Mouse (Mus musculus) G1E-ER4 (cell line): Measurements from ENCODE around the gene Usp42. TPM values are rescaled to one million over a fixed set of nuclear protein-coding genes. Genes with fewer than 3 reads are reported as not detected.

Experiments used
- GATA1 ChIP-seq: IDR thresholded peaks from one replicate; pipeline ENCODE4 v1.8.0; 2012; ENCODE audit warnings: low read length, inconsistent platforms
- polyA plus RNA-seq: library from polyadenylated mRNA; stranded (reverse); fragments of >175 nt; gene quantifications from 2 replicates; pipeline ENCODE4 v1.2.3, GENCODE M21; 2012

Usp42 gene
- polyA plus RNA-seq, 1 experiment = 28.3 TPM

DNA sequence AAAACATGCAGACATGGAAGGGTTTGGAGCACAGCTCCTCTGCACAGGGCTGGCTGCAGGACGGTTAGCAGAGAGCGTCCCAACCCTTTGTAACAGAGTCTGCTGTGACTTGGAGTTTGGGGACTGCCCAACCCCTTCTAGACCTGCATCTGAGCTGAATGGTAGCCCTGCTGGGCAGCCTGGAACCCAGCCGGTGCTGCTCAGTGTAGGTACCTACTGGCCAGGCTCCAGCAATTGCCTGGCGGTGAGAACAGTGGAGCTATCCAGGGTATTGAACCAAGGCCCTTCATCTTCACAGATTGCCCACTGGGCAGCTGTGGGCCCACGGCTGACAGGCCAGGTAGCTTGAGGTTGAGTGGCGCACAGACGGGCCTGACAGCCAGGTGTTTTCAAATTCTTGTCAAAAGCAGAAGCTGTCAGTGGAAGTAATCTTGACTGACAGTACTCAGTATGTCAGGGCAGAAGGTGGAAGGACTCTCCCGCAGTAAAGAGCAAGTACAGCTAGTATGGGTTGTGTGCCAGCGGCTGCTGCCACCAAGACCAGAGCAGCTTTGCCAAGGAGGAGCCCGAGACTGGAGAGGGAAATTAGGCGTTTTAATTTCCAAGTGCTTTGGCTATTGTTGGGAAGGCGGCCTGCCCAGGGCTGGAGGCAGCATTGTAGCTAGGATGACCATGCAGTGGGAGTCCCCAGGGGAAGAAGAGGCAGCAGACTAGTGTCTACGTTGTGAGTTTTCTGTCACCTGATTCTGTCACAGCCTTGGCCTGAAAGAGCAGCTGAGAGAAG, 27.0 kb downstream of the Usp42 start:
- no peak for TF ChIP-seq GATA1

DNA sequence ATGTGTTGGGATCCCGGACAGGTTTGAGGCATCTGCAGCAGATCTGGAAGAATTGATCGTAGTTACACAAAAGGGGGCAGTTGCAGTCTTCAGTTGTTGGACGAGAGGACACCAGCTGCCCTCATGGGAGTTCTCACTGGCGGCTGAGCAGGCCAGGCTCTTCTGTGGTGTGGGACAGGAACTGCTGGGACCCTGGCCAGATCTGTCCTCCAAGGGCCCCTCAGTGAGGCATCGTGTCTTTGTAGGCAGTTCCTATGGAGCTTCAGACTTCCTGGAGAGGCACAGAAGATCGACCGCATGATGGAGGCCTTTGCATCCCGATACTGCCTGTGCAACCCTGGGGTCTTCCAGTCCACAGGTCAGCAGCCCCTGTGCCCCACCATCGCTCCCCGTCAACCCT, 31.0 kb downstream of the Usp42 start:
- no peak for TF ChIP-seq GATA1

DNA sequence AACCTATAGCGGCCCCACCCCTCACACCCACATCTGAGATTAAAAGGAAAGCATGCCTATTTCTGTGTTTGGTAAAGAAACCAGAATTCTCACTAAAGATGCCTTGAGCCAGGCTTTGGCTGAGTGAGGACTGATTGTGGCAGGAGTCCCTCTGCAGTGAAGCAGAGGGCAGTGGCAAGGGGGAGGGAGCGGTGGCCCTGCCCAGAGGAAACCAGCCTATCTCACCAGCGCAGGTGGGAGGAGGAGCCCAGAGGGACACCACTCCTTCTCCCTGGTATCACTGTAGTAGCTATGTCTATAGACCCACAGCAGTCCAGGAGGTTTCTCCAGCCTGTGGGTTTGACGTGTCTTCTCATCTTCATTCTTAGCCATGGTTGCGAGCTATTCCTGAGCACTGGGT, 31.8 kb downstream of the Usp42 start:
- TF ChIP-seq GATA1 = no peak

DNA sequence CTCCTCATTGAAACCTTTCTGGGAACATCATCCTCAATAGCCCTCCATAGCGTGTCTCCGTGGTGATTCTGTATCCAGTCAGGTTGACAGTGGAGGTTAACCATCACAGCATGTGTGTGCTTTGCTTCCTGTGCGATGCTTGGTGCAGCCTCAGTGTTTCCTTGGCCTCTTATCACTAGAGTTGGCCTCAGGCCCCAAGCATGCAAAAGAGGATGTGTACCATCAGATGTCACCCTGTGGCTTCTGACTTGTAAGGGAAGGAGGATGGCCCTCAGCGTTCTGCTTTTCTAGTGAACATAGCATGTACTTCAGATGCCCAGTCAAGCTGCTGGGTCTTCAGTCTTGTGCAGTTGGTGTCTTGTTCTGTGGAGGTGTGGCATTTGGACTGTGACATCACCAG, 33.6 kb downstream of the Usp42 start:
- TF ChIP-seq GATA1 = no peak

DNA sequence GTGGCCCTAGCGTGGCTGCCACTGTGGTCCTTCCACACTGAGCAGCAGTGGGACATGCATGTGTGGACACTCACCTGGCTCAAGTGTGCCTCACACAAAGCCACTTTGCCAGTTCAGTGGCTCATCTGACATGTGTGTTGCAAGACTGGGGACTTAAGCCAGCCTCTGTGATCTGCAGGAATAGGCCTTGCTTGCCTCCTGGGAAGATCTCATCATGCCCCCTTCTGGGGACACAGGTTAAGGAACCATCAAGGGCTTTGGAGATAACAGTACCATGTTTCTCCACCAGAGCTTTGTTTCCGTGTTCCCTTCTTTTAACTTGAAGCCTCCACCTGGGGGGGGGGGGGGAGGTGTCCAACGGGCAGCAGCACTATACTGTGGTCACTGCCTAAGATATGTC, 35.8 kb downstream of the Usp42 start:
- no peak for TF ChIP-seq GATA1

DNA sequence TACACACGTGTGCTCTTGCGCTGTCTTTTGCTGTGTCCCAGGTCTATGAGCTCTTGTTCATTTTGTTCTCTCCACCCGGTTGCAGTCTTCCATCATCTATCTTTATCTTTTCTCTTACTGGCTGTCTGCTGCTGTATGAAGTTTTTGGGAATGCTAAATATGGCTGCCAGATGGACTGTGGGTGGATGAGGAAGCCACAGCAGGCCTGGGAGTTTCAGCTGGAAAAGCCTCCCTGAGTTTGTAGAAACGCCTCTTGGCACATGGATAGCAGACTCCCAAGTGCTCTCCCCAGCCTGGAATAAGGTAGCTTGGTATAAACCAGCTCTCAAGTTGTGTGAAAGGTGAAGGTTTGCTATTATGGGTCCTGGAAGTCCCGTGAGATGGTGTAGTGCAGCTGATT, 41.2 kb downstream of the Usp42 start:
- no peak for TF ChIP-seq GATA1

DNA sequence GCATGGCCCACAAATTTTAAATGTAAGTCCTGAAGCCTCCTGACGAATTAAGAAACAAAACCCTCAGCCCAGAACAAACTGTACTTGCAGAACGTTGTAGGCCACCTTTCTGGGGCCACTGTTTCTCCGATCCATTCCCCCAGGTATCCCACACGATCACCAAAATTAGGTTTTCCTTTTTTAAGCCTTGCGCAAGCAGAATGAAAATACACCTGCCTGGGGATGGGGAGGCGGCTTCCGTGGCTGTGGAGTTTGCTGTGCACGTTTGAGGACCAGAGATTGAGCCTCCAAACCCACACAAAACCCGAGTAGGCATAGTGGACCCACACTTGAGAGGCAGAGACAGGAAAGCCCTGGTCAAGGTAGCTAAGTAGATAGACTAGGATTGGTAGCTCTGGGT, 41.7 kb downstream of the Usp42 start:
- TF ChIP-seq GATA1 = no peak

DNA sequence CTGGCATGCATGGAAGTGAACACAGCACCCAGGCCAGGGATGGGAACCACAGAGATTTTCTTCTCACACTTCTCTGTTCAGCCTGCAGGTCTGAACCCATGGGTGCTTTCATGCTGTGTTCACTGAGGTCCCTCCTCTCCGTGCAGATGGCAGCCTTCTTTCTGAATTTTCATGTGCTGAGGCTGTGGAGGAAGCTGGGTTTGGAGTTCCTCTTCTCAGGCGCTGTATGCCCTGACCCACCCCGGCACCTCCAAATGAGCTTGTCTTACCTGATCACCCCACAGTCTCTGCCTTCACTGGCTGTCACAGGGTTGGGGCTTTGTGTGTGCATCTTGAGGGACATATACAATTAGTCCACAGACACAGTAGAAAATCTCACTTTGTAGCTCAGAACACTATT, 44.5 kb downstream of the Usp42 start:
- no peak for TF ChIP-seq GATA1

DNA sequence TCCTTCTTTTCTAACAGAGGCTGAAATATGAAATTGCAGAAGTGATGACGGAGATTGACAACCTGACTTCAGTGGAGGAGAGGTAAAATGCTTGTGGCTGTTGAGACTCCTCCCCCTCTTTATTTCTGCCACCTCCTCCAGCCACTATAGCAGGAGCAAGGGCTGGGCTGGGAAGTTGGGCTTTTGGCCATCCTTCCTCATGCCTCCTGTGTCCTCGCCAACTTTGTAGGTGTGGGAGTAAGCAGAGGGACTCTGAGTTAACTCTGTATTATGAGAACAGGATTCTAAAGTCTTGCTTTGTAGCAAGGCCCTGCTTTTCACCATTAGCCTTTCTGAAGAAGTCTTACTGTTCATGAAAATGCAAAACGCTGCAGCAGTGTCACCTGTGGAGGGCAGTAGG, 45.6 kb downstream of the Usp42 start:
- no peak for TF ChIP-seq GATA1

DNA sequence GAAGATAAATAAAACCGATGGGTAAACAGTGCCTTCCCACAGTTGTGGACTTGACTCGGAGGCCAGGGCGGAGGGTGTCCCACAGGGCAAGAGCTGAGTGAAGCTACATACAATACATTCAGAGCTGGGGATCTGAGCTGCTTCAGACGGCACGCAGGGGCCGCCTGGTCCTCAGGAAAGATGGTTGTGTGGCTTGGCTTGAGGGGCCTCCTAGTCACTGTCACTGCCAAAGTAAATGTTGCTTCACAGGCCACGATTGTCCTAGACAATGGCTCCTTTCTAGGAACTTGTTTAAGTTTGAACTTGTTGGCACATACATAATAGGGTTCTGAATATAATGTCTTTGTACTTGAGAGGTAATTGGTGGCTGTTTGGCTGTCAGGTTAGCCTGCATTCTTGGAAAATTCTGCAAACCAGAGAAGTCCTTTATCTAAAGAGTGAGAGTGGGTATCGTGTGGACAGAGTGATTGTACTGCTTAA, 47.1 kb downstream of the Usp42 start:
- TF ChIP-seq GATA1 = no peak

DNA sequence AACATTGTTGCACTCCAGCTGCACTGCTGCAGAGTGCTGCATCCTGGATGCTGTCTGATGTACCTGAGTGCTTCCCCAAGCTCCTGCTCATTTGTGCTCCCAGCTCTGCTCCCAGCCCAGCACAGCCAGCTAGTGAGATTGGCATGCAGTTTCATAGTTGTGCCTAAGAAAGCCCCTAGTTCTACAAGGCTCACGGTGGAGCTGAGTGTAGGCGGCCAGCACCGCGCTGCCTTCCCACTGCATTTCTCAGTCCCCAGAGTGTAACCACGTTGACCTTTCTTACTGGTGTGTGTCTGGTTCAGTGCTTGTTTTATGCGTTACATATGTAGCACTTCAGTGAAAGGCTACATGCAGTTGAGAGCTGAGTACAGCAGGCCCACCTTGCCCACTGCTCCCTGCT, 48.4 kb downstream of the Usp42 start:
- no peak for TF ChIP-seq GATA1

DNA sequence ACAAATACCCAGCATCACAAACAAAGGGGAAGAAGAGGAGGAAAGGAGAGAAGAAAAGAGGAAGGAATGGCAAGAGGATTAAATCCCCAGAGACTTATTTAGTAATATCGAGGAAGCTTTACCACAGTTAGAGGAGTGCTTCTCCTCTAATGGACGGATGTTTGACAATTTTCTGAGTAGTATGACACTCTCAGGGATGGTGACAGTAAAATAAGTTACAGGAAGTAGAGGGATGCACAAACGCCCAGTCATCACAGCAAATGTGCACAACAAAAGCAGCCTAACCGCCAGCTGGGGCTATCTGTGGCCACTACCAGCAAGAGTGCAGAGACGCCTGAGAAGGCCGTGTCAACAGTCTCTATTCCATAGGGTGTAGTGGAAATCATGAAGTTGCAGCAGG, 52.4 kb downstream of the Usp42 start:
- no peak for TF ChIP-seq GATA1

DNA sequence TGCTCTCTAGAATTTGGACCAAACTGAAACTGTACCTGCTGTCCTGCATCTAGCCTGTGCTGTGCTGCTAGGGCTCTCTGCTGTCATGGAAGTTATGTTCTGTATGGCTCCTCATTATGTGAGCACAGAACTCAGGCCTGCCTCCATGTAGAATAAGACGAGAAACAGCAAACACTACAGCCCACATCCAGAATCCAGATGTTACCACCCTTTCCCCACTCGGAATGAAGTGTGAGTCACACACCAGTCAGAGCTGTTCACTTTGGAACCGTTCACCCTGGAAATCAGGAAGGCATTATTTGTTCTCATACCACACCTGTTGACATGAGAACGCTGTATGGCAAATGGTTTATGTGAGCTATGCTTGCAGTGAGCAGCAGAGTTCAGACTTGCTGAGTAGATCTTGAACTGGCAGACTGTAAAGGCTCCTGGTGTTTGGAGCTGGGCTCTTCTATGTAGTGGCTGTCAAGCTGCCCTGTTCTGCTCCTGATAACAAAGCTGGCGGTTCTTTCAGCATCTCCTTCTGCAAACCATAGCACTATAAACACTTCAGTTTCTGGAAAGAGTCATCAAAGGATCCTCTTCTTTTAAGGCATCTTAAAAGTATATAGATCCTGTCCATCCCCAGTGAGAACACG, 53.3 kb downstream of the Usp42 start:
- TF ChIP-seq GATA1 = no peak

DNA sequence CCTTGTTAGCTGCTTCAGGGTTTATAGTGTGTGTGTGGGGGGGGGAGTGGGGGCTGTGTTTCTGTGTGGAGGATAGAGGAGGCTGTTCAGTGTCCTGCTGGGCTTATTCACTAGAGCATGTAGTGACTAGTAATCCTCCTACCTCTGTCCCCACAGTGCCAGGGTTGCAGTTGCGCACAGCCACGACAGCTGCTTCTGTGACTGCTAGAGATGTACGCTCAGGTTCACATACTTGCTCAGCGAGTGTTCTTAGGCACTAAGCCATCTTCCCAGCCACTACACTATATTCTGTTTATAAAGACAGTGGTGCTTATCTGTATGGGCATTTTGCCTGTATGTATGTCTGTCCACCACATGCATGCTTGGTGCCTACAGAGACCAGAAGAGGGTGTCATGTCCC, 54.7 kb downstream of the Usp42 start:
- no peak for TF ChIP-seq GATA1

DNA sequence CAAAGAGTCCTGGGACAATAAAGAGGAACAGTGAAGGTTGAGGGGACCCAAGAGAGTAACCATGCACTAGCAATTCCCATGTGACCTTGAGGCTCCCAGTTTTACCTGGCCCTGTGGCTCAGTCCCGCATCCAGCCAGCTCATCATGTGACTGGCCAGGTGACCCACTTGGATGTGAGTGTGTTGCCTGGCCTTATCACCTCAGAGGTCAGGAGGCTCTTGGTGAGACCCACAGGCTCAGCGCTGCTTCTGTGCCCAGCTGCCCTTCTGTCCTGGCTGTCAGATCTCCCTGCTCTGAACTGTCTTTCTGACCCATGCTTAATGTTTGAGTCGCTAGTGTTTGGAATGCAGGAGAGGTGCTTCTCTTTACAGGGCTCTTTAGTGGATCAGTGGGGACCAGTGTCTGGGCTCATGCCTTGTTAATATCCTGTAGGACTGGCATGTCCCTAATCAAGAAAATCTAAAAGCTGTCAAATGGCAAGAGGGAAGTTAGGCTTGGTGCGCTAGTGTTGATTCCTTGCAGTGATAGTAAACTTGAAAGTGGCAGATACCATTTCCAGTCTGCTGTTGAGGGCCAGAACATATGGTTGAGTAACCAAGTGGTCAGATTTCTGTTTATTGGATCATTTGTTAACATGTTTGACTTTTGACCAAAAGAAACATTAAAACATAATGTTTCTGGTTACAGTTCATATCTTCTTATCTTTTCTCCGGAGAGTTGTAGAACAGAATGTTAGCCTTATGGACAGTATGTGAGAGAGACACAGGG, 55.7 kb downstream of the Usp42 start:
- TF ChIP-seq GATA1 = no peak

DNA sequence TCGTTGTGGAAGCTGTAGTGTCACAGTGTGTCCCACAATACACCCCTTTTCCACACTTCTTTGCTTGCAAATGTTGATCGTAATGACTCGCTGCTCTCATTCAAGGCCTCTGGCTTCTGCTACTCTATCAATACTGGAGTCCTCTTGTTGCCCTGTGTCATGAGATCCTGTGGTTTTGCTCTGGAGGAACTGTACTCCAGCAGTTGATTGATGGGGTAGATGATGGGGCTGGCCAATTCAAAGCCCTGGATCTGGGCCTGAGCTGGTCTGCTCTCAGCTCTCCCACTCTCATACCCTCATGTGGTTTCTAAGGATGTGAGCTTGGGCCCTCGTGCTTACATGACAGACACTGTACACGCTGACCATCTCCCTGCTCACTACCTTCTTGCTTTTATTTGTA, 57.5 kb downstream of the Usp42 start:
- TF ChIP-seq GATA1 = no peak
